ENCODE assay signal across 8 mouse cellular contexts in genomic region chr14:25842688-25843003, GRCm38 (mm10). TPM values are rescaled to one million over a fixed set of nuclear protein-coding genes. Genes with fewer than 3 reads are reported as not detected.
A peak's percentile ranks its signal among the peaks of the same experiment; 100 is the strongest.
DNase-seq lines count a peak whose midpoint lies in the region; ATAC-seq lines count a peak whose summit lies in the region.

No protein-coding gene starts in this region.

- peaks cover 25% of the 10 kb centered on the region for H3K4me1 ChIP-seq in heart, embryonic 15.5 days (replicated peaks)
- H3K4me1 ChIP-seq in hindbrain, embryonic 14.5 days (replicated peaks; ENCODE audit: control insufficient read depth, insufficient read depth, low read length) = peaks cover 14% of the 10 kb centered on the region
- peaks cover 14% of the 10 kb centered on the region for H3K4me1 ChIP-seq in midbrain, embryonic 15.5 days

- H3K4me2 ChIP-seq in heart, embryonic 15.5 days = peak overlapping the region; percentile 95
- peak overlapping the region; percentile 66 for H3K4me2 ChIP-seq in hindbrain, embryonic 14.5 days (replicated peaks)
- H3K4me2 ChIP-seq in midbrain, embryonic 15.5 days = peak overlapping the region; percentile 89

- H3K27me3 ChIP-seq in heart, embryonic 15.5 days = no peaks in the 10 kb centered on the region
- H3K27me3 ChIP-seq in hindbrain, embryonic 14.5 days (ENCODE audit: control insufficient read depth, insufficient read depth, low read length) = peaks cover 30% of the 10 kb centered on the region
- H3K27me3 ChIP-seq in midbrain, embryonic 15.5 days (replicated peaks) = peaks cover 31% of the 10 kb centered on the region

- no peak for DNase-seq in heart, postnatal 36 days
- no peak for DNase-seq in hindbrain, embryonic 14.5 days (ENCODE audit: low spot score)
- DNase-seq in right cerebral cortex, postnatal 36 days (ENCODE audit: low spot score in 2 of 2) = no peak
- DNase-seq in frontal cortex, postnatal 25 days (ENCODE audit: low spot score in 2 of 2) = no peak
- no peak for DNase-seq in frontal cortex, postnatal 14 days (ENCODE audit: low spot score in 2 of 2)

- peak overlapping the region; percentile 90 for H3K4me3 ChIP-seq in heart, embryonic 15.5 days
- peak overlapping the region; percentile 38 for H3K4me3 ChIP-seq in hindbrain, embryonic 14.5 days (replicated peaks; ENCODE audit: low read length)
- peak overlapping the region; percentile 44 for H3K4me3 ChIP-seq in midbrain, embryonic 15.5 days

- intact Hi-C loops in heart, postnatal 36 days (cut with DNase I) = no loop called here

- H3K9me3 ChIP-seq in heart, embryonic 15.5 days (replicated peaks) = no peaks in the 10 kb centered on the region
- no peaks in the 10 kb centered on the region for H3K9me3 ChIP-seq in hindbrain, embryonic 14.5 days (ENCODE audit: control insufficient read depth, low read length)
- H3K9me3 ChIP-seq in midbrain, embryonic 15.5 days = no peaks in the 10 kb centered on the region

- no peaks in the 10 kb centered on the region for H3K36me3 ChIP-seq in heart, embryonic 15.5 days
- no peaks in the 10 kb centered on the region for H3K36me3 ChIP-seq in hindbrain, embryonic 14.5 days (replicated peaks; ENCODE audit: control insufficient read depth, insufficient read depth)
- no peaks in the 10 kb centered on the region for H3K36me3 ChIP-seq in midbrain, embryonic 15.5 days (replicated peaks)

- WGBS in heart, embryonic 15.5 days = 2% methylated on average over 12 of the region's 12 CpGs
- WGBS in hindbrain, embryonic 14.5 days = 2% methylated on average over 12 of the region's 12 CpGs
- 2% methylated on average over 12 of the region's 12 CpGs for WGBS in midbrain, embryonic 15.5 days

- peak overlapping the region; percentile 83 for H3K9ac ChIP-seq in heart, embryonic 15.5 days
- 0 out of 2 replicates have a peak overlapping the region, but pooled peaks have one; percentile 22 for H3K9ac ChIP-seq in hindbrain, embryonic 14.5 days
- H3K9ac ChIP-seq in midbrain, embryonic 15.5 days = peak overlapping the region; percentile 11; the same call in 1 of the 2 replicates

- H3K27ac ChIP-seq in heart, embryonic 15.5 days = peak overlapping the region; percentile 63
- H3K27ac ChIP-seq in hindbrain, embryonic 14.5 days = no peak overlapping the region
- no peak overlapping the region for H3K27ac ChIP-seq in midbrain, embryonic 15.5 days

- no peak for ATAC-seq in heart, embryonic 15.5 days (replicated peaks; ENCODE audit: insufficient number of reproducible peaks, insufficient read depth, low FRiP score, low read depth)
- peak; percentile 18 for ATAC-seq in activated CD4-positive, CD25-positive, alpha-beta regulatory T cell, adult 4 months
- ATAC-seq in hindbrain, embryonic 14.5 days (ENCODE audit: low FRiP score) = no peak
- no peak for ATAC-seq in midbrain, embryonic 15.5 days (replicated peaks)

RNA-seq across cellular contexts. Expression of gene Anxa11, which starts 0.7 kb away (rescaled TPM):
- 27.0 and 31.6 TPM in 2 replicates for polyA plus RNA-seq in heart, embryonic 15.5 days (2015; fragmentation: Nextera tagmentation; extraction: Ambion mirVana)
- 10 to 100 TPM; 81.8 to 87.0 TPM for total RNA-seq in heart, postnatal 36 days (2021)
- 10 to 100 TPM; 60.6 to 78.5 TPM for polyA plus RNA-seq in activated CD4-positive, CD25-positive, alpha-beta regulatory T cell, adult 4 months (2017; shearing (Covaris generic))
- 2.9 and 3.2 TPM in 2 replicates for polyA plus RNA-seq in hindbrain, embryonic 14.5 days (2014; fragmentation: Nextera tagmentation; extraction: Ambion mirVana)
- 2.5 and 2.6 TPM in 2 replicates for polyA plus RNA-seq in midbrain, embryonic 15.5 days (2015; fragmentation: Nextera tagmentation; extraction: Ambion mirVana)

Comparison
In these comparisons a context has a peak if more than half of its experiments do, and no peak if none do; other contexts are left out.
1. H3K4me3 ChIP-seq: peak in every context shown above with its lines; median percentile 90 in heart, embryonic 15.5 days; 44 in midbrain, embryonic 15.5 days; 38 in hindbrain, embryonic 14.5 days.
2. H3K9ac ChIP-seq: peak in every context shown above with its lines; median percentile 83 in heart, embryonic 15.5 days; 22 in hindbrain, embryonic 14.5 days; 11 in midbrain, embryonic 15.5 days.